Mouse (Mus musculus): ENCODE results near the gene Coq8b.

The Coq8b gene

GRCm38 (mm10) chr7:27307551-27307950, 74.7 kb downstream of the Coq8b start:
- DNase-seq (ENCODE audit: low spot score in 2 of 2), result no peak

Data from right cerebral cortex, adult 2 months (tissue).